Mouse (Mus musculus): ENCODE measurements around the gene Tsacc.
"Not testable (repeated sequence)": the region's sequence is repeated elsewhere in the genome, so short reads cannot be mapped to it uniquely, and the experiment has no call there.

Tsacc gene

GRCm38 (mm10) chr3:88296561-88297318 lies at the start of gene Tsacc, which contains the start of gene Cct3:
Tsacc (minus strand) TSS chr3:88296999.
Cct3 (plus strand) TSS chr3:88297116.
- peak; percentile 99 for DNase-seq (ENCODE audit: low read depth)

GRCm38 (mm10) chr3:88339006-88339405 lies 42.2 kb upstream of the Tsacc start:
- no peak for DNase-seq (ENCODE audit: low read depth)

DNA sequence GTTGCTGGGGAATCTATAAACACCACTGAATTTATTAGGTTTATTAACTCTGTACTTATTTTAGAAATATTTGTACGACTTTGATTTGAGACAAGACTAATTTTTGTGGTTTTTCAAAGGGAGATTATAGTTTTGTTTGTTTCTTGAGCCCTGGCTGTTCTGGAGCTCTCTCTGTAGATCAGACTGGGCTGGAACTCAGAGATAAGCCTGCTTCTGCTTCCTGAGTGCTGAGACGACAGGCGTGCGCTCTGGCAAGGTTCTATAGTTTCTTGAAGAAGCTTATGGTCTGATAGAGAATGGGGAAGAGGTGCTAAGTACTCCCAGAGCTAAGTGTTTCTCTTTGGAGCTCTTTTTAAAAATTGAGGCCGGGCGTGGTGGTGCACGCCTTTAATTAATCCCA lies 41.5 kb upstream of the Tsacc start:
- DNase-seq (ENCODE audit: low read depth) = no peak

GRCm38 (mm10) chr3:88337367-88338020 lies 40.7 kb upstream of the Tsacc start:
- DNase-seq (ENCODE audit: low read depth) = peak; percentile 75

GRCm38 (mm10) chr3:88336058-88337013 lies 39.5 kb upstream of the Tsacc start, which contains the start of the genes Tmem79 and Smg5:
Tmem79 (minus strand) TSS chr3:88336148.
Smg5 (plus strand) TSS chr3:88336260.
- DNase-seq (ENCODE audit: low read depth) = peak; percentile 98

DNA sequence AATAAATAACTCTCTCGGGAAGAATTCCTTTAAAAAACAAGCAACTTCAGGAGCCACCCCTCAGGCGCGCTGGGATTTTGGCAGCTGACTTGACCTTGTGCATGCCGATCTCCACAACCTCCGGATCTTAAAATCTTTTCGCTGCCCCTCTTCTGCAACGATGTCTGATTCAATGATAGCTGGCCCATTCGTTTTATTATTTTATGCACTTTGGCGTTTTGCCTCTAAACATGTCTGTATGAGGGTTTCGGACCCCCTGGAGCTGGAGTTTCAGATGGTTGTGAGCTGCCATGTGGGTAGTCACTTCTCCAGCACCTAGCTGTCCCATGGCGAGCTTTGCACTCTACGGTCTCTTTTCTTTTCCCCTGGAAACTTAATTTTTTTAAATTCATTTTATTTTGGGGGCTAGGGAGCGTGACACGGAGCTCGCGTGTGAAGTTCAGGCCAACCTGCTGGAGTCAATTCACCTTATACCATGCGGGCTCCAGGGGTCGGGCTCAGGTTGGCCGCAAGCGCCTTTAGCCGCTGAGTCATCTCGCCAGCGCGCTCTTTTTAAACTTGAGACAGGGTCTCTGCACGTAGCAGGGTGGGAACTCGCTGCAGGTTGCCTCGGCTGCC lies 38.7 kb upstream of the Tsacc start:
- DNase-seq (ENCODE audit: low read depth) = no peak

DNA sequence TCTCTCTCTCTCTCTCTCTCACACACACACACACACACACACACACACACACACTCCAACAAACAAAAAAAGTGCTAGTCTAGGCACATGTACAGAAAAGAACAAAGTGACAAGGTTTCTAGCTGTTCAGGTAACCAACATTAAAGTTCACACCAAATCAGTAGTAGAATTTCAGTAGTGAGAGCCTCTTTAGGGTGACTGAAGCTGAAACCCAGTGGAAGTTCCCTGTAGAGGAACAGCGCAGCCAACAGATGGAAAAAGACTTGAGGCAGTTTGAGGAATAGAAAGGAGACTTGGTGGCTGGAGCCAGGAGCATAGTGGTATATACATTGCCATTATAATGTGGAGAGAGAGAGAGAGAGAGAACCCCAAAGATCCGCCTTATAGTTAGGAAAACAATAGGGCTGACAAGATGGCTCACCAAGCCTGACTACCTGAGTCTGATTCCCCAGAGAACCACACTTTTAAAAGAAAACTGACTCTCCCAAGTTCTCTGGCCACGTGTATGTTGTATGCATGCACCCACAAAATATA lies 38.2 kb upstream of the Tsacc start:
- DNase-seq (ENCODE audit: low read depth) = peak; percentile 39

DNA sequence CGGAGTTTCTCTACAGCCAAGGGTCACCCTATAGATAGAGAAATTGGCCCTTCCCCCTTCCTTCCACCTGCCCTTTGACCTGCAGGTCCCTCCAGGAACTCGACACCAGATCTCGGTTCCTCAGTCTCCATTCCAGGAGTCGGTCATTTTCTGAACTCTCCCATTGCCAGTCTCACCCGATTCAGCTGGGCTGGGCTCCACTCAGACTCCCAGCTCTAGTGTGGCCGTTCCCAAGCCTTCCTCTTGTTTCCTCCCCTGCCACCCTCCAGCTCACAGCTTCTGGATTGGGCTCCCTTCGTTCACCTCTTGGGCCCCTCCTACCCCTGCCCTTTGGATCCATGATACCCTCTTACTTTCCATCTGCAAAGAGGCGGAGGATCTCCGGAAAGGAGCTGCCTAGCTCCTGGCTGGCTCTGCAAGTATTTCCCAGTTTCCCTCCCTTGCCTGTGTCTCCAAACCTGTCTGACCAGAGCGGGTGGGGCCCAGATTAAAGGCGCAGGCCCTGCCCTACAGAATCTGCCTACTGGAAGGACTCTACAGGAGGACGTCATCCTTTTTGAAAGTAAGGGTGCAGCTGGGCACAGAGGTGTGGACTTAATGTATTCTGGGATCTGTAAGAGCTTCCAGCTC lies 37.3 kb upstream of the Tsacc start:
- no peak for DNase-seq (ENCODE audit: low read depth)

DNA sequence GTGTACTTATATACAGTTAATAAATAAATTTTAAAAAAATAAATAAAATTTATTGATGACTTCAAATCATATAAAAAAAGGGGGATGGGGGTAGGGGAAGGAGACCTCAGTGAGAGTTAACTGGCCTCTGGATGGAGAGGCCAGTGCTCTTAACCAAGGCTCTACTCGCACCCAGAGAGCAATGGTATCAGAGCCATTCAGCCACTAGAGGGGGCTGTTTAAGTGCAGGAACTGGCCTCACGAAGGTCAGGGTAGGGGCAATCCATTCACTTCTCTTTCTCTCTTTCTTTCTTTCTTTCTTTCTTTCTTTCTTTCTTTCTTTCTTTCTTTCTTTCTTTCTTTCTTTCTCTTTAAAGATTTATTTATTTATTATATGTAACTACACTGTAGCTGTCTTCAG lies 34.5 kb upstream of the Tsacc start:
- peak; percentile 86 for DNase-seq (ENCODE audit: low read depth)

DNA sequence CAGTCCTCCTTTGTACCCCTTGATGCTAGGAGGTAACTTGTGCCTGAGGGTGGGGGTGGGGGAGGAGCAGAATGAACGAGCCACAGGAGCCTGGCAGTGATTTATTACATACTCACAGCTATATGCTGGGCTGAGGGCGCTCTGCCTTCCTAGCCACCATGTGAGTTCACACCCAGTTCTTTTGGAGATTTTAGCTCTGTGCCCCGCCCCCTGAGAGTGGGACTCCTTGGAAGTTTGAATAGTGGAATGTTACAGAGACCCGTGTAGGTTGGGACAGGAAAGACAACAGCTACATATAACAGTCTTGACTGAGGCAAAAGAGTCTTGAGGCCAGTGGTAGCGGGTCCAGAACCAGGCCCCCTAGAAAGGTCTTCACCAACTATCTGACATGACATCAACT lies 32.2 kb upstream of the Tsacc start:
- no peak for DNase-seq (ENCODE audit: low read depth)

DNA sequence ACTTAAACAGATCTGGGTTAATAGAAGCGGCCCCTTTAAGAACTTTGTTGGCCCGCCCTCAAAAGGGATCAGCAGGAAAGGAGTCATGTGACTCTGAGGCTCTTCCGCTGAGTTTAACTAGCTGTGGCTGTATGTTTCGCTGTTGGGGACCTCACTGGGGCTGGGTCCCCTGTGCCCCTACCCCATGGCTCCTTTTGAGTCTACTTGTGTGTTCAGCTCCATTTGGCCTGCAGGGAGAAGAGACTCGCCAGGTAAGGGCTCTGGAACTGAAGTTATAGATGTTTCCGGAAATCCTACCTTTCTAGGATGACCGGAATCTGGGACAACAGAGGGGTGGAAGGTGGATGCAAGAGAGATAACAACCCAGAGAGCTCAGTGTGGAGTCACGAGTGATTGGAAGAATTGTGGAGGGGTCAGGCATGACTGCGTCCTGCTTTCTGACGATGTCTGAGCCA lies 28.2 kb upstream of the Tsacc start, which contains the start of gene Glmp:
Gene Glmp (plus strand): TSS at position 73 of the 455 bp plus-strand sequence.
- peak; percentile 81 for DNase-seq (ENCODE audit: low read depth)

- DNase-seq (ENCODE audit: low read depth) = no peak
Measured at GRCm38 (mm10) chr3:88299172-88299571, 2.4 kb upstream of the Tsacc start.

GRCm38 (mm10) chr3:88297321-88297851 lies 587 bp upstream of the Tsacc start:
- peak; percentile 87 for DNase-seq (ENCODE audit: low read depth)

GRCm38 (mm10) chr3:88296110-88296560 lies 664 bp downstream of the Tsacc start:
- no peak for DNase-seq (ENCODE audit: low read depth)

GRCm38 (mm10) chr3:88295272-88295671 lies 1.5 kb downstream of the Tsacc start:
- DNase-seq (ENCODE audit: low read depth) = not testable (repeated sequence)

DNA sequence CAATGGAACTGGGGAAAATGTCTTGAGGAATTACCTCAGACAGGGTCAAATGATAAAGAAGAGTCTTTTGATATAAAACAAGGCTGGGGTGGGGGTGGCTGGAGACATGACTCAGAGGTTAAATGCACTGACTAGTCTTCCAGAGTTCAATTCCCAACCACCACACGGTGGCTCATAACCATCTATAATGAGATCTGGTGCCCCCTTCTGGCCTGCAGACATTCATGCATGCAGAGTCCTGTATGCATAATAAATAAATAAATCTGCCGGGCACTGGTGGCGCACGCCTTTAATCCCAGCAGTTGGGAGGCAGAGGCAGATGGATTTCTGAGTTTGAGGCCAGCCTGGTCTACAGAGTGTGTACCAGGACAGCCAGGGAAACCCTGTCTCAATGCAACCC lies 4.8 kb downstream of the Tsacc start:
- DNase-seq (ENCODE audit: low read depth) = peak; percentile 62

GRCm38 (mm10) chr3:88288133-88288713 lies 8.6 kb downstream of the Tsacc start:
- not testable (repeated sequence) for DNase-seq (ENCODE audit: low read depth)

DNA sequence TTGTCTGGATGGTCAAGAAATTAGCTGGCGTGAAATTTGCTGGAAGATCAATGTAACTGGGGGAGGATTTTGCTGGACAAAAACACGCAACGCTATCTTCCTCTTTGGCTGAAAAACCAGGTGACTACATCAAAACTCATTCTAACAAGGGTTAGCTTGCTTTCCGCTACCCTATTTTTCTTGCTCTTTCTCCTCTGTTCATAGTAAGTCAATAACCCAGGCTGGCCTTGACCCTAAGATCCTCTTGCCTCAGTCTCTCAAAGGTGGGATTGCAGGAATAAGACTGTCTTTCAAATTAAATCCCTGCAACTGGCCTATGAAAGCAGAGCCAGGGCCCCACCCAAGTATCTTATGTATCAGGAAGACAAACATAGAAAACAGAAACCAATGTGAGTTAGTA lies 9.7 kb downstream of the Tsacc start, which contains the start of gene Gm38392:
Gene Gm38392 (minus strand): TSS at position 101 of the 400 bp plus-strand sequence.
- no peak for DNase-seq (ENCODE audit: low read depth)

DNA sequence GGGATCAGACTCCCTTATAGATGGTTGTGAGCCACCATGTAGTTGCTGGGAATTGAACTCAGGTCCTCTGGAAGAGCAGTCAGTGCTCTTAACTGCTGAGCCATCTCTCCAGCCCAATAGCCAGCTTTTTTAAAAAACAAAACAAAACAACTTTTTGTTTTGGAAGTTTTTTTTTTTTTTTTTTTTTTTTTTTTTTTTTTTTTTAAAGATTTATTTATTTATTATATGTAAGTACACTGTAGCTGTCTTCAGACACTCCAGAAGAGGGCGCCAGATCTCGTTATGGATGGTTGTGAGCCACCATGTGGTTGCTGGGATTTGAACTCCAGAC lies 11.3 kb downstream of the Tsacc start:
- DNase-seq (ENCODE audit: low read depth) = not testable (repeated sequence)
